Mouse (Mus musculus): Measurements from ENCODE around the gene Hdac4.

The Hdac4 gene

GRCm38 (mm10) chr1:92195360-92196149 is at the start of gene Hdac4:
Hdac4 (minus strand) TSS chr1:92195699.
- peak; percentile 37 for DNase-seq (ENCODE audit: low spot score)

- no peak for DNase-seq (ENCODE audit: low spot score)
Measured at GRCm38 (mm10) chr1:92243549-92243948, 48.0 kb upstream of the Hdac4 start.

- no peak for DNase-seq (ENCODE audit: low spot score)
Measured at GRCm38 (mm10) chr1:92240072-92240471, 44.6 kb upstream of the Hdac4 start.

GRCm38 (mm10) chr1:92235600-92235999 is 40.1 kb upstream of the Hdac4 start:
- no peak for DNase-seq (ENCODE audit: low spot score)

- no peak for DNase-seq (ENCODE audit: low spot score)
Measured at GRCm38 (mm10) chr1:92225297-92225696, 29.8 kb upstream of the Hdac4 start.

GRCm38 (mm10) chr1:92223956-92224891 is 28.7 kb upstream of the Hdac4 start:
- peak; percentile 18 for DNase-seq (ENCODE audit: low spot score)

GRCm38 (mm10) chr1:92216710-92217109 is 21.2 kb upstream of the Hdac4 start:
- no peak for DNase-seq (ENCODE audit: low spot score)

GRCm38 (mm10) chr1:92215996-92216630 is 20.6 kb upstream of the Hdac4 start:
- DNase-seq (ENCODE audit: low spot score), result no peak

GRCm38 (mm10) chr1:92215131-92215638 is 19.7 kb upstream of the Hdac4 start:
- DNase-seq (ENCODE audit: low spot score), result no peak

GRCm38 (mm10) chr1:92212003-92212750 is 16.7 kb upstream of the Hdac4 start:
- DNase-seq (ENCODE audit: low spot score), result peak; percentile 68

GRCm38 (mm10) chr1:92202639-92203352 is 7.3 kb upstream of the Hdac4 start:
- DNase-seq (ENCODE audit: low spot score), result peak; percentile 38

- no peak for DNase-seq (ENCODE audit: low spot score)
Measured at GRCm38 (mm10) chr1:92190463-92190862, 5.0 kb downstream of the Hdac4 start.

- DNase-seq (ENCODE audit: low spot score), result no peak
Measured at GRCm38 (mm10) chr1:92187137-92187536, 8.4 kb downstream of the Hdac4 start.

GRCm38 (mm10) chr1:92184600-92184999 is 10.9 kb downstream of the Hdac4 start:
- no peak for DNase-seq (ENCODE audit: low spot score)

GRCm38 (mm10) chr1:92183101-92183790 is 12.3 kb downstream of the Hdac4 start:
- DNase-seq (ENCODE audit: low spot score), result no peak

- no peak for DNase-seq (ENCODE audit: low spot score)
Measured at GRCm38 (mm10) chr1:92181970-92182369, 13.5 kb downstream of the Hdac4 start.

GRCm38 (mm10) chr1:92180141-92181137 is 15.1 kb downstream of the Hdac4 start:
- DNase-seq (ENCODE audit: low spot score), result peak; percentile 100

- DNase-seq (ENCODE audit: low spot score), result peak; percentile 42
Measured at GRCm38 (mm10) chr1:92179489-92180006, 16.0 kb downstream of the Hdac4 start.

- DNase-seq (ENCODE audit: low spot score), result peak; percentile 27
Measured at GRCm38 (mm10) chr1:92179070-92179469, 16.4 kb downstream of the Hdac4 start.
